Mouse (Mus musculus) heart, embryonic 14.5 days (tissue): ENCODE results near the gene Fermt3. TPM values are rescaled to one million over a fixed set of nuclear protein-coding genes. Genes with fewer than 3 reads are reported as not detected.
"Not testable (repeated sequence)": the region's sequence is repeated elsewhere in the genome, so short reads cannot be mapped to it uniquely, and the experiment has no call there.

Experiments used
- ATAC-seq: fragments of 200-750 bp; cut with Nextera tagmentation; 2 replicates; pipeline ENCODE4 v1.8.0; 2017; ENCODE audit warnings: low read depth, moderate TSS enrichment; ENCODE audit not compliant: insufficient number of reproducible peaks, insufficient read depth, low FRiP score
- H3K27ac ChIP-seq, 2 experiments: fragments of 200-500 bp in 1 of 2; fragments of 300-500 bp in 1 of 2; sonication (generic) in 1 of 2; replicated peaks in 1 of 2; 2 replicates each; pipeline ENCODE4 v1.5.1; 2012 to 2014; ENCODE audit warnings: low read depth in 2 of 2, low read length in 2 of 2, control low read depth in 1 of 2, mild to moderate bottlenecking in 1 of 2, mixed read lengths in 1 of 2; ENCODE audit not compliant: control insufficient read depth in 1 of 2, insufficient read depth in 1 of 2
- H3K27me3 ChIP-seq: fragments of 300-500 bp; sonication (generic); 2 replicates; pipeline ENCODE4 v1.6.1; 2014; ENCODE audit warnings: mild to moderate bottlenecking, low read length, control low read depth; ENCODE audit not compliant: control insufficient read depth, insufficient read depth
- H3K36me3 ChIP-seq: fragments of 300-500 bp; sonication (generic); 2 replicates; pipeline ENCODE4 v1.6.1; 2014; ENCODE audit warnings: mild to moderate bottlenecking, control low read depth, low read length, mixed read lengths; ENCODE audit not compliant: control insufficient read depth, insufficient read depth
- H3K4me1 ChIP-seq, 2 experiments: fragments of 200-500 bp in 1 of 2; fragments of 300-500 bp in 1 of 2; sonication (generic) in 1 of 2; 2 replicates each; pipeline ENCODE4 v1.6.1; 2012 to 2014; ENCODE audit warnings: low read length in 2 of 2, control low read depth in 1 of 2, mixed read lengths in 1 of 2; ENCODE audit not compliant: control insufficient read depth in 2 of 2, insufficient read depth in 2 of 2
- H3K4me2 ChIP-seq: fragments of 300-500 bp; sonication (generic); 2 replicates; pipeline ENCODE4 v1.6.1; 2014; ENCODE audit warnings: mild to moderate bottlenecking, low read length
- H3K4me3 ChIP-seq, 2 experiments: fragments of 200-500 bp in 1 of 2; fragments of 300-500 bp in 1 of 2; sonication (generic) in 1 of 2; 2 replicates each; pipeline ENCODE4 v1.5.1; 2012 to 2014; ENCODE audit warnings: low read length in 2 of 2, mild to moderate bottlenecking in 2 of 2, control low read depth in 1 of 2, low read depth in 1 of 2, moderate library complexity in 1 of 2; ENCODE audit not compliant: control insufficient read depth in 1 of 2, insufficient read depth in 1 of 2
- H3K9ac ChIP-seq: fragments of 300-500 bp; sonication (generic); 2 replicates; pipeline ENCODE4 v1.6.1; 2014; ENCODE audit warnings: mild to moderate bottlenecking, low read length
- H3K9me3 ChIP-seq: fragments of 300-500 bp; sonication (generic); 2 replicates; pipeline ENCODE4 v1.6.1; 2016; ENCODE audit warnings: low read length, control low read depth; ENCODE audit not compliant: control insufficient read depth
- WGBS: fragments of 180-500 bp; shearing (Covaris S2); extraction: QIAGEN DNeasy Blood & Tissue Kit; methylation state at CpG from one replicate; pipeline ENCODE4 v1.1.7; 2014; 5-methylcytosine and 5-hydroxymethylcytosine counted together
- polyA plus RNA-seq: library from polyadenylated mRNA; unstranded; fragments of >200 nt; fragmentation: Nextera tagmentation; extraction: Ambion mirVana; gene quantifications from 2 replicates; pipeline ENCODE4 v1.2.1, GENCODE M21; 2014

Fermt3 gene
- polyA plus RNA-seq, 1 experiment from 2014 or later: 5.2 TPM

GRCm38 (mm10) chr19:7053382-7053781 lies 34.1 kb upstream of the Fermt3 start:
- not testable (repeated sequence) for H3K27me3 ChIP-seq, H3K27ac ChIP-seq, H3K9me3 ChIP-seq, H3K9ac ChIP-seq, ATAC-seq, H3K4me2 ChIP-seq, H3K36me3 ChIP-seq, H3K4me3 ChIP-seq
- WGBS: 90% methylated on average over 4 of the region's 4 CpGs
- peaks cover 20 to 21% of the 10 kb centered on the region in 2 experiments for H3K4me1 ChIP-seq

GRCm38 (mm10) chr19:7044706-7045105 lies 25.4 kb upstream of the Fermt3 start:
- WGBS: 15% methylated on average over 4 of the region's 4 CpGs
- Histone ChIP-seq H3K4me2 (no peak overlapping the region), H3K27ac (peak overlapping the region; percentile 67 to 90), H3K27me3 (no peaks in the 10 kb centered on the region), H3K4me3 (no peak overlapping the region), H3K9me3 (no peaks in the 10 kb centered on the region), H3K9ac (peak overlapping the region; percentile 42), H3K4me1 (peaks cover 12 to 13% of the 10 kb centered on the region in 2 experiments), H3K36me3 (no peaks in the 10 kb centered on the region)
- ATAC-seq: no peak

- Histone ChIP-seq H3K27me3 (no peaks in the 10 kb centered on the region), H3K9ac (peak overlapping the region; percentile 42), H3K27ac (peak overlapping the region; percentile 67 to 90), H3K36me3 (no peaks in the 10 kb centered on the region), H3K9me3 (no peaks in the 10 kb centered on the region), H3K4me2 (no peak overlapping the region), H3K4me3 (no peak overlapping the region), H3K4me1 (peaks cover 12 to 13% of the 10 kb centered on the region in 2 experiments)
- WGBS: 52% methylated on average over 4 of the region's 4 CpGs
- ATAC-seq: no peak
Observed at GRCm38 (mm10) chr19:7044279-7044678, 25.0 kb upstream of the Fermt3 start.

- H3K27me3 ChIP-seq: no peaks in the 10 kb centered on the region
- no peaks in the 10 kb centered on the region for H3K9me3 ChIP-seq
- no peak for ATAC-seq
- H3K4me3 ChIP-seq: no peak overlapping the region
- H3K9ac ChIP-seq: peak overlapping the region; percentile 83; the same call in 1 of the 2 replicates
- peak overlapping the region; percentile 76; the same call in 1 of the 2 replicates for H3K4me2 ChIP-seq
- H3K27ac ChIP-seq: peak overlapping the region; percentile 85 to 94; a peak in 2 of 4 replicates
- WGBS: 77% methylated on average over 2 of the region's 2 CpGs
- H3K36me3 ChIP-seq: no peaks in the 10 kb centered on the region
- H3K4me1 ChIP-seq: peaks cover 12 to 35% of the 10 kb centered on the region in 2 experiments
Observed at GRCm38 (mm10) chr19:7041171-7041570, 21.9 kb upstream of the Fermt3 start.

GRCm38 (mm10) chr19:7040637-7041130 lies 21.4 kb upstream of the Fermt3 start:
- Histone ChIP-seq H3K4me2 (peak overlapping the region; percentile 76), H3K9me3 (no peaks in the 10 kb centered on the region), H3K4me1 (peaks cover 12 to 35% of the 10 kb centered on the region in 2 experiments), H3K36me3 (0 out of 2 replicates have a peak, but pooled peaks cover under 1% of the 10 kb centered on the region), H3K27me3 (no peaks in the 10 kb centered on the region), H3K4me3 (peak overlapping the region; percentile 47 to 55), H3K27ac (peak overlapping the region; percentile 85 to 94), H3K9ac (peak overlapping the region; percentile 83)
- ATAC-seq: no peak
- WGBS: 16% methylated on average over 13 of the region's 13 CpGs

- peak; percentile 99 for ATAC-seq
- under 1% methylated on average over 49 of the region's 49 CpGs for WGBS
Observed at GRCm38 (mm10) chr19:7039841-7040636, 20.8 kb upstream of the Fermt3 start, which contains the start of gene Stip1. Stip1 (minus strand) TSS chr19:7039967.

GRCm38 (mm10) chr19:7039088-7039720 lies 19.9 kb upstream of the Fermt3 start:
- peaks cover under 1 to 30% of the 10 kb centered on the region in 2 experiments; a peak in 3 of 4 replicates for H3K4me1 ChIP-seq
- WGBS: 2% methylated on average over 35 of the region's 35 CpGs
- H3K9me3 ChIP-seq: no peaks in the 10 kb centered on the region
- no peaks in the 10 kb centered on the region for H3K27me3 ChIP-seq
- peak overlapping the region; percentile 92 for H3K9ac ChIP-seq
- peaks cover 15% of the 10 kb centered on the region for H3K36me3 ChIP-seq
- H3K4me2 ChIP-seq: peak overlapping the region; percentile 64
- ATAC-seq: 0 out of 2 replicates have a peak, but pooled peaks have one; percentile 3
- peak overlapping the region; percentile 70 to 74 for H3K4me3 ChIP-seq
- peak overlapping the region; percentile 57 to 84 for H3K27ac ChIP-seq

More at GRCm38 (mm10) chr19:7039841-7040636, 20.8 kb upstream of the Fermt3 start, which contains the start of gene Stip1:
- H3K9me3 ChIP-seq: no peaks in the 10 kb centered on the region
- H3K27me3 ChIP-seq: no peaks in the 10 kb centered on the region
- peaks cover 7% of the 10 kb centered on the region; the same call in 1 of the 2 replicates for H3K36me3 ChIP-seq
- H3K4me2 ChIP-seq: peak within 1 kb of the TSS; percentile 76
- H3K4me1 ChIP-seq: peaks cover 7 to 35% of the 10 kb centered on the region in 2 experiments
- peak within 1 kb of the TSS; percentile 92 for H3K9ac ChIP-seq
- H3K4me3 ChIP-seq: peak within 1 kb of the TSS; percentile 70 to 74
- H3K27ac ChIP-seq: peak within 1 kb of the TSS; percentile 85 to 94
